Mouse (Mus musculus) myocyte (in vitro differentiated cells): ENCODE measurements around the gene Tcf25.

Experiments used
- E2F4 ChIP-seq: IDR thresholded peaks from one replicate; pipeline ENCODE4 v1.6.1; 2011; ENCODE audit warnings: mild to moderate bottlenecking, control low read depth, moderate library complexity; ENCODE audit not compliant: insufficient read depth
- TCF12 ChIP-seq: IDR thresholded peaks from one replicate; pipeline ENCODE4 v1.6.1; 2011; ENCODE audit warnings: mild to moderate bottlenecking, control low read depth; ENCODE audit not compliant: poor library complexity, insufficient read depth, severe bottlenecking

DNA sequence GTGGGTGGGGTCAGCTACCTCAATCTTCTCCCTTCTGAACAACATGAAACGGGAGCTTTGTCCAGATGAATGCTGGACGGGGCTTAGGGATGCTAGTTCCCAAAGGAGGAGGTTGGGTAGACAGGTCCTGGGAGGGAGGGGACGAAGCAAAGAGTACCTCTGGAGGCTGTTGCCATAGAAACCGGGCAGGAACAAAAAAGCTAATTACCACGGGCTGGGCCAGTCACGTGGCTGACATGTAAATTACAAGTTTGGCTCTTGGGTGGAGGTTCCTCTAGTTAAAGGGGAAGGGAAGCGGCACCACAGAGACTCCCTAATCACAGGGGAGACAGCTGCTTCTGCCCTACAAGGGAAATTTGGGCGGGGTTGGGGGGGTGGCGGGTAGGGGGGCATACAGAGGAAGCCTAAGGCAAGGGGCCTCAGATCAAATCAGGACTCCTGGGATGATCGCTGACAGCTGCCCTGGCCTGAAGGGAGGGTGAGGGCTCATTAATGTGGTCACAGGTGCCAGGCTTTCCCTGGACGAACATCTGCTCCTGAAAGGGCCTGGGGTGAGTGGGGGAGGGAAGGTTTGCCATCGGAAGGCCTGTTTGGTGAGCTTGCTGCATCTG is 39.1 kb downstream of the Tcf25 start:
- no peak for TF ChIP-seq E2F4
- TF ChIP-seq TCF12, result peak; percentile 49
